Mouse (Mus musculus): Measurements from ENCODE around the gene Rnase9. TPM values are rescaled to one million over a fixed set of nuclear protein-coding genes. Genes with fewer than 3 reads are reported as not detected.
A peak's percentile ranks its signal among the peaks of the same experiment; 100 is the strongest.
"Not testable (repeated sequence)": the region's sequence is repeated elsewhere in the genome, so short reads cannot be mapped to it uniquely, and the experiment has no call there.

Rnase9 gene
- polyA plus RNA-seq, 1 experiment from 2014 or later = not detected

- H3K4me1 ChIP-seq (ENCODE audit: control insufficient read depth, insufficient read depth, low read length) = no peaks in the 10 kb centered on the region
- no peak overlapping the region for H3K4me2 ChIP-seq (ENCODE audit: low read depth, low read length)
- no peak for ATAC-seq (replicated peaks; ENCODE audit: extremely low read depth, insufficient read depth, low FRiP score)
- H3K9ac ChIP-seq (ENCODE audit: low read length) = no peak overlapping the region
- no peak overlapping the region for H3K27ac ChIP-seq (ENCODE audit: low read length)
- no peaks in the 10 kb centered on the region for H3K9me3 ChIP-seq (replicated peaks; ENCODE audit: control insufficient read depth, low read length)
- H3K36me3 ChIP-seq (ENCODE audit: control insufficient read depth, insufficient read depth) = no peaks in the 10 kb centered on the region
- 33% methylated on average over 5 of the region's 5 CpGs for WGBS
- H3K27me3 ChIP-seq (ENCODE audit: control insufficient read depth, insufficient read depth, low read length) = no peaks in the 10 kb centered on the region
- H3K4me3 ChIP-seq (ENCODE audit: low read length) = no peak overlapping the region
Measured at GRCm38 (mm10) chr14:51026391-51027133, 15.1 kb downstream of the Rnase9 start.

- no peak overlapping the region for H3K9ac ChIP-seq (ENCODE audit: low read length)
- no peak overlapping the region for H3K4me2 ChIP-seq (ENCODE audit: low read depth, low read length)
- no peak for ATAC-seq (replicated peaks; ENCODE audit: extremely low read depth, insufficient read depth, low FRiP score)
- no peak overlapping the region for H3K27ac ChIP-seq (ENCODE audit: low read length)
- H3K27me3 ChIP-seq (ENCODE audit: control insufficient read depth, insufficient read depth, low read length) = no peaks in the 10 kb centered on the region
- H3K9me3 ChIP-seq (replicated peaks; ENCODE audit: control insufficient read depth, low read length) = peaks cover 3% of the 10 kb centered on the region; the same call in 1 of the 2 replicates
- no peaks in the 10 kb centered on the region for H3K36me3 ChIP-seq (ENCODE audit: control insufficient read depth, insufficient read depth)
- 55% methylated on average over 1 of the region's 1 CpGs for WGBS
- H3K4me3 ChIP-seq (ENCODE audit: low read length) = no peak overlapping the region
- no peaks in the 10 kb centered on the region for H3K4me1 ChIP-seq (ENCODE audit: control insufficient read depth, insufficient read depth, low read length)
Measured at GRCm38 (mm10) chr14:51024820-51025219, 16.8 kb downstream of the Rnase9 start.

DNA sequence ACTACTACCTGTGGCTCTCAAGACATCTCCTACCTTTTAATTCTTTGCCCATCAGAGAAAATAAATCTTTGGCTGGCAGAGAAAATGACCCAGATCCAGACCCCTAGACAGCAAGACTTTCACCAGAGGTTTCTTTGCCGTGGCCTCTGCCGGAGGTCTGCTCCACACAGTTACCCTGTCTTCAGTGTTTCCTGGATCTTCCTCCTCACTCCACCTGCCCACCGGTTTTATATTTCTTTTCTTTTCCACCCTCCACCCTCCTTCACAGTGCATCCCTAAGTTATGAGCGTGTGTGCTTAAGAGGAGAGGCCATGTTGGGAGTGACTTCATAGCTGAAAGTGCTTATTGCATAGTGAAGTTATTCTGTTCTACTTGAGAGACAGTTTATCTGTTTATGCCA lies 18.2 kb downstream of the Rnase9 start:
- no peak overlapping the region for H3K9ac ChIP-seq (ENCODE audit: low read length)
- H3K27me3 ChIP-seq (ENCODE audit: control insufficient read depth, insufficient read depth, low read length) = no peaks in the 10 kb centered on the region
- H3K4me3 ChIP-seq (ENCODE audit: low read length) = no peak overlapping the region
- H3K27ac ChIP-seq (ENCODE audit: low read length) = no peak overlapping the region
- ATAC-seq (replicated peaks; ENCODE audit: extremely low read depth, insufficient read depth, low FRiP score) = no peak
- no peak overlapping the region for H3K4me2 ChIP-seq (ENCODE audit: low read depth, low read length)
- peaks cover 6% of the 10 kb centered on the region; the same call in 1 of the 2 replicates for H3K9me3 ChIP-seq (replicated peaks; ENCODE audit: control insufficient read depth, low read length)
- H3K4me1 ChIP-seq (ENCODE audit: control insufficient read depth, insufficient read depth, low read length) = no peaks in the 10 kb centered on the region
- H3K36me3 ChIP-seq (ENCODE audit: control insufficient read depth, insufficient read depth) = no peaks in the 10 kb centered on the region
- 81% methylated on average over 4 of the region's 4 CpGs for WGBS

- Histone ChIP-seq H3K27ac (ENCODE audit: low read length) (peak overlapping the region; percentile 57; the same call in 1 of the 2 replicates), H3K27me3 (ENCODE audit: control insufficient read depth, insufficient read depth, low read length) (no peaks in the 10 kb centered on the region), H3K4me1 (ENCODE audit: control insufficient read depth, insufficient read depth, low read length) (peaks cover 5% of the 10 kb centered on the region), H3K4me2 (ENCODE audit: low read depth, low read length) (no peak overlapping the region), H3K9me3 (replicated peaks; ENCODE audit: control insufficient read depth, low read length) (peaks cover 6% of the 10 kb centered on the region; the same call in 1 of the 2 replicates), H3K9ac (ENCODE audit: low read length) (no peak overlapping the region), H3K36me3 (ENCODE audit: control insufficient read depth, insufficient read depth) (no peaks in the 10 kb centered on the region), H3K4me3 (ENCODE audit: low read length) (no peak overlapping the region)
- no peak for ATAC-seq (replicated peaks; ENCODE audit: extremely low read depth, insufficient read depth, low FRiP score)
- WGBS = 36% methylated on average over 3 of the region's 3 CpGs
Measured at GRCm38 (mm10) chr14:51017256-51017655, 24.4 kb downstream of the Rnase9 start.

GRCm38 (mm10) chr14:51015780-51016179 lies 25.9 kb downstream of the Rnase9 start:
- Histone ChIP-seq H3K36me3 (ENCODE audit: control insufficient read depth, insufficient read depth) (no peaks in the 10 kb centered on the region), H3K9me3 (replicated peaks; ENCODE audit: control insufficient read depth, low read length) (peaks cover 9% of the 10 kb centered on the region; the same call in 1 of the 2 replicates), H3K4me2 (ENCODE audit: low read depth, low read length) (no peak overlapping the region), H3K27ac (ENCODE audit: low read length) (no peak overlapping the region), H3K27me3 (ENCODE audit: control insufficient read depth, insufficient read depth, low read length) (no peaks in the 10 kb centered on the region), H3K9ac (ENCODE audit: low read length) (no peak overlapping the region), H3K4me1 (ENCODE audit: control insufficient read depth, insufficient read depth, low read length) (peaks cover 5% of the 10 kb centered on the region), H3K4me3 (ENCODE audit: low read length) (no peak overlapping the region)
- ATAC-seq (replicated peaks; ENCODE audit: extremely low read depth, insufficient read depth, low FRiP score) = no peak

GRCm38 (mm10) chr14:51014724-51015123 lies 26.9 kb downstream of the Rnase9 start:
- not testable (repeated sequence) for H3K4me1 ChIP-seq (ENCODE audit: control insufficient read depth, insufficient read depth, low read length); H3K4me2 ChIP-seq (ENCODE audit: low read depth, low read length); H3K4me3 ChIP-seq (ENCODE audit: low read length); H3K36me3 ChIP-seq (ENCODE audit: control insufficient read depth, insufficient read depth); H3K9ac ChIP-seq (ENCODE audit: low read length); ATAC-seq (replicated peaks; ENCODE audit: extremely low read depth, insufficient read depth, low FRiP score); H3K9me3 ChIP-seq (replicated peaks; ENCODE audit: control insufficient read depth, low read length); H3K27ac ChIP-seq (ENCODE audit: low read length); H3K27me3 ChIP-seq (ENCODE audit: control insufficient read depth, insufficient read depth, low read length)
- 75% methylated on average over 3 of the region's 3 CpGs for WGBS

- Histone ChIP-seq H3K9me3 (replicated peaks; ENCODE audit: control insufficient read depth, low read length) (0 out of 2 replicates have a peak, but pooled peaks cover 4% of the 10 kb centered on the region), H3K36me3 (ENCODE audit: control insufficient read depth, insufficient read depth) (no peaks in the 10 kb centered on the region), H3K4me1 (ENCODE audit: control insufficient read depth, insufficient read depth, low read length) (peaks cover 22% of the 10 kb centered on the region), H3K27ac (ENCODE audit: low read length) (peak overlapping the region; percentile 96), H3K4me2 (ENCODE audit: low read depth, low read length) (no peak overlapping the region), H3K4me3 (ENCODE audit: low read length) (no peak overlapping the region), H3K27me3 (ENCODE audit: control insufficient read depth, insufficient read depth, low read length) (no peaks in the 10 kb centered on the region), H3K9ac (ENCODE audit: low read length) (no peak overlapping the region)
- WGBS = 88% methylated on average over 6 of the region's 6 CpGs
- ATAC-seq (replicated peaks; ENCODE audit: extremely low read depth, insufficient read depth, low FRiP score) = no peak
Measured at GRCm38 (mm10) chr14:51009572-51009971, 32.1 kb downstream of the Rnase9 start.

- peak overlapping the region; percentile 36 for H3K4me2 ChIP-seq (ENCODE audit: low read depth, low read length)
Measured at GRCm38 (mm10) chr14:51008781-51009180, 32.9 kb downstream of the Rnase9 start.

DNA sequence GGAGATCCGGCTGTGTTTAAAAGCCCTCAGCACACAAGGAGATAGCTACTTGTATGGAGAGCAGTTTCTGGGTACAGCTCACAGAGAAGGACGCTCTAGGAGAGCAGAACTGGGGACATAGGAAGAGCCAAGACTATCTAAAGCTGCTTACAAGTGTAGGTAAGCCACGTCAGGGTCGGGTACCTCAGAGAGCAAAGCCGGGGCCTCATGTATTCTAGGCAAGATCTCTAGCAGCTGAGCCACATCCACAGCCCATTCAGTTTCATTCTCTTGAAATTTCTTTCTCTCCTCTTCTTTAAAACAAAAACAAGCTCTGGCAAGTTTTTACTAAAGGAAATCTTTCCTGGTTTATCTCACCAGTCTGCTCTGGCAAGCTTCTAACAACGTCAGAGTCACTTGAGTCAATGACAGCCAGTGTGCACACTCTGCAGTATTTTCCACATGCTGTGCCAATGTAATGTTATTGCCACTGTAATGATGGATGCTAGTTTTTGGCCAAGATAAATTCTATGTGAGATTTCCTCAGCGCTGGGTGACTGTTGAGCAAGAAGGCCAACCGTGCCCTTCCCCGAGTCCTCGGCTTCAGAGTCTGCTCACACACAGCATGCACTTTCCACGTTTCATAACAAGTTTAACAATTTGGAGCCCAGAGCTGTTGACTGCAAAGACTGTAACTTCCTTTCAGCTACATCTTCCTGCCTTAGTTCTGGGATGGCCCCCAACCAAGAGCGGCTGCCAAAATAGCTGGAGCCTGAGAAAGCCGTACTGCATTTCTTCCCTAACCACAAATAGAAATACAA lies 33.6 kb downstream of the Rnase9 start:
- Histone ChIP-seq H3K9ac (ENCODE audit: low read length) (peak overlapping the region; percentile 57; the same call in 1 of the 2 replicates), H3K4me2 (ENCODE audit: low read depth, low read length) (peak overlapping the region; percentile 36), H3K27ac (ENCODE audit: low read length) (peak overlapping the region; percentile 96), H3K27me3 (ENCODE audit: control insufficient read depth, insufficient read depth, low read length) (no peaks in the 10 kb centered on the region), H3K4me3 (ENCODE audit: low read length) (no peak overlapping the region), H3K4me1 (ENCODE audit: control insufficient read depth, insufficient read depth, low read length) (peaks cover 22% of the 10 kb centered on the region), H3K36me3 (ENCODE audit: control insufficient read depth, insufficient read depth) (no peaks in the 10 kb centered on the region), H3K9me3 (replicated peaks; ENCODE audit: control insufficient read depth, low read length) (0 out of 2 replicates have a peak, but pooled peaks cover 4% of the 10 kb centered on the region)
- peak; percentile 86 for ATAC-seq (replicated peaks; ENCODE audit: extremely low read depth, insufficient read depth, low FRiP score)
- WGBS = 26% methylated on average over 13 of the region's 13 CpGs

More at GRCm38 (mm10) chr14:51008781-51009180, 32.9 kb downstream of the Rnase9 start:
- WGBS = 70% methylated on average over 4 of the region's 4 CpGs
- no peaks in the 10 kb centered on the region for H3K27me3 ChIP-seq (ENCODE audit: control insufficient read depth, insufficient read depth, low read length)
- H3K36me3 ChIP-seq (ENCODE audit: control insufficient read depth, insufficient read depth) = no peaks in the 10 kb centered on the region
- no peak for ATAC-seq (replicated peaks; ENCODE audit: extremely low read depth, insufficient read depth, low FRiP score)
- peak overlapping the region; percentile 96 for H3K27ac ChIP-seq (ENCODE audit: low read length)
- H3K9ac ChIP-seq (ENCODE audit: low read length) = no peak overlapping the region
- H3K9me3 ChIP-seq (replicated peaks; ENCODE audit: control insufficient read depth, low read length) = 0 out of 2 replicates have a peak, but pooled peaks cover 4% of the 10 kb centered on the region
- H3K4me1 ChIP-seq (ENCODE audit: control insufficient read depth, insufficient read depth, low read length) = peaks cover 22% of the 10 kb centered on the region
- no peak overlapping the region for H3K4me3 ChIP-seq (ENCODE audit: low read length)

Measured in heart, embryonic 16.5 days (tissue).